Mouse (Mus musculus) erythroblast, adult 5-6 weeks (primary cell): Measurements from ENCODE around the gene Slc6a5. TPM values are rescaled to one million over a fixed set of nuclear protein-coding genes. Genes with fewer than 3 reads are reported as not detected.
"Not testable (repeated sequence)": the region's sequence is repeated elsewhere in the genome, so short reads cannot be mapped to it uniquely, and the experiment has no call there.

ENCODE experiments used
- ATAC-seq: replicated peaks from 2 replicates; pipeline ENCODE4 v1.8.0; 2016; ENCODE audit warnings: moderate number of reproducible peaks, mild to moderate bottlenecking, moderate TSS enrichment, inconsistent platforms; ENCODE audit not compliant: poor library complexity, low FRiP score, severe bottlenecking
- total RNA-seq, 2 experiments: library from RNA; stranded (forward) in 1 of 2; stranded (reverse) in 1 of 2; fragments of 150-400 nt in 1 of 2; fragments of 200-764, 138-1000 nt in 1 of 2; gene quantifications; 2 replicates each; pipeline versions ENCODE4 v1.2.3 to v1.2.4; 2015 to 2017; ENCODE audit warnings: low replicate concordance in 2 of 2

Gene Slc6a5
- total RNA-seq, 2 experiments from 2014 or later: not detected

GRCm38 (mm10) chr7:49911147-49911946, 1.4 kb downstream of the Slc6a5 start:
- no peak for ATAC-seq

GRCm38 (mm10) chr7:49911947-49912262, 2.0 kb downstream of the Slc6a5 start:
- no peak for ATAC-seq

- ATAC-seq: no peak
Observed at GRCm38 (mm10) chr7:49913164-49913563, 3.2 kb downstream of the Slc6a5 start.

- ATAC-seq: no peak
Observed at GRCm38 (mm10) chr7:49913728-49914328, 3.9 kb downstream of the Slc6a5 start.

- no peak for ATAC-seq
Observed at GRCm38 (mm10) chr7:49914946-49915345, 5.0 kb downstream of the Slc6a5 start.

GRCm38 (mm10) chr7:49915471-49915870, 5.5 kb downstream of the Slc6a5 start:
- no peak for ATAC-seq

- no peak for ATAC-seq
Observed at GRCm38 (mm10) chr7:49919494-49919893, 9.5 kb downstream of the Slc6a5 start.

GRCm38 (mm10) chr7:49920751-49921150, 10.8 kb downstream of the Slc6a5 start:
- ATAC-seq: no peak

- no peak for ATAC-seq
Observed at GRCm38 (mm10) chr7:49922928-49923327, 13.0 kb downstream of the Slc6a5 start.

- ATAC-seq: peak; percentile 81
Observed at GRCm38 (mm10) chr7:49923376-49923775, 13.4 kb downstream of the Slc6a5 start.

GRCm38 (mm10) chr7:49928571-49928970, 18.6 kb downstream of the Slc6a5 start:
- no peak for ATAC-seq

GRCm38 (mm10) chr7:49929999-49930398, 20.1 kb downstream of the Slc6a5 start:
- ATAC-seq: no peak

GRCm38 (mm10) chr7:49933386-49934115, 23.6 kb downstream of the Slc6a5 start:
- ATAC-seq: not testable (repeated sequence)

- ATAC-seq: no peak
Observed at GRCm38 (mm10) chr7:49936821-49937220, 26.9 kb downstream of the Slc6a5 start.

- no peak for ATAC-seq
Observed at GRCm38 (mm10) chr7:49942023-49942422, 32.1 kb downstream of the Slc6a5 start.

GRCm38 (mm10) chr7:49942490-49942889, 32.5 kb downstream of the Slc6a5 start:
- ATAC-seq: no peak

GRCm38 (mm10) chr7:49946691-49947090, 36.7 kb downstream of the Slc6a5 start:
- ATAC-seq: no peak

GRCm38 (mm10) chr7:49953546-49954181, 43.7 kb downstream of the Slc6a5 start:
- ATAC-seq: no peak

- no peak for ATAC-seq
Observed at GRCm38 (mm10) chr7:49954834-49955233, 44.9 kb downstream of the Slc6a5 start.

- ATAC-seq: no peak
Observed at GRCm38 (mm10) chr7:49957142-49957541, 47.2 kb downstream of the Slc6a5 start.
